In the genomic region with DNA sequence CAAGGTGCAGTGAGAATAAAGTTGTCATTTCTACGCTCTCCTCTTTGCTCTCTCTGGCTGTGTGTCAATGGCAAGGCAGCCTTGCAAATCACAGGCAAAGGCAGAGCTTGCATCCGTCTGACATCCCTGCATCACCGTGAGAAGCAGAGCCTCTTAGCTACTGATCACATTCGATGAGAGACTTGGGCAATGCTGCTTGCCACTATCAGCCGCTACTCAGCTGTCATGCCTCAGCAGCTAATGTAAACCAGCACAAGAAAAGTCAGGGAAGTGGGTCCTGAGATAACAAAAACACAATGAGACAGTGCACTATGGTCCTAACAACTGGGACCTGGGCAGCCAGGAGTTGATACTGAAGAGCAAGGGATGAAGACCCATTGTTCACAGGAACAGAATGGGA, we compare ENCODE assay signal across 21 mouse cellular contexts.
DNase-seq lines count a peak whose midpoint lies in the region; ATAC-seq and TF ChIP-seq lines count a peak whose summit lies in the region.
"Had no signal": no experiment of that assay in that cellular context is flagged by ENCODE, and none has a peak within 500 bp of the region (broad histone marks: within the 10 kb centered on the region; RNA-seq: fewer than 3 reads in every experiment).

No protein-coding gene starts in this region.

- H3K4me3 ChIP-seq in heart, adult 2 months, result no peak overlapping the region
- H3K4me3 ChIP-seq in kidney, embryonic 15.5 days (replicated peaks), result no peak overlapping the region
- no peak overlapping the region for H3K4me3 ChIP-seq in midbrain, embryonic 11.5 days (ENCODE audit: low read depth, low read length)
- H3K4me3 ChIP-seq in midbrain, embryonic 13.5 days (replicated peaks), result no peak overlapping the region
- H3K4me3 ChIP-seq: forebrain, embryonic 10.5 days; limb, embryonic 13.5 days; liver, embryonic 13.5 days; midbrain, embryonic 12.5 days; neural tube, embryonic 12.5 days had no signal

- peak overlapping the region; percentile 52 for H3K27ac ChIP-seq in heart, adult 2 months
- 0 out of 2 replicates have a peak overlapping the region, but pooled peaks have one; percentile 14 for H3K27ac ChIP-seq in kidney, embryonic 15.5 days
- H3K27ac ChIP-seq in midbrain, embryonic 11.5 days (ENCODE audit: low read depth, low read length), result no peak overlapping the region
- no peak overlapping the region for H3K27ac ChIP-seq in midbrain, embryonic 13.5 days
- H3K27ac ChIP-seq: forebrain, embryonic 10.5 days; hindbrain, embryonic 14.5 days; limb, embryonic 13.5 days; liver, embryonic 13.5 days; midbrain, embryonic 12.5 days; neural tube, embryonic 12.5 days had no signal

- ATAC-seq in kidney, embryonic 15.5 days (replicated peaks; ENCODE audit: low FRiP score), result no peak
- no peak for ATAC-seq in midbrain, embryonic 11.5 days (ENCODE audit: low FRiP score)
- no peak for ATAC-seq in midbrain, embryonic 13.5 days
- ATAC-seq: forebrain, postnatal 0 days had no signal

- WGBS in heart, adult 2 months, result 44% methylated on average over 5 of the region's 5 CpGs
- 60% methylated on average over 5 of the region's 5 CpGs for WGBS in kidney, embryonic 15.5 days
- WGBS in midbrain, embryonic 11.5 days, result 85% methylated on average over 5 of the region's 5 CpGs
- 81% methylated on average over 5 of the region's 5 CpGs for WGBS in midbrain, embryonic 13.5 days

- H3K36me3 ChIP-seq in heart, adult 2 months (ENCODE audit: control insufficient read depth, insufficient read depth, low read length), result 0 out of 2 replicates have a peak, but pooled peaks cover 2% of the 10 kb centered on the region
- no peaks in the 10 kb centered on the region for H3K36me3 ChIP-seq in kidney, embryonic 15.5 days
- H3K36me3 ChIP-seq in midbrain, embryonic 11.5 days (ENCODE audit: control insufficient read depth, insufficient read depth, low read length), result no peaks in the 10 kb centered on the region
- no peaks in the 10 kb centered on the region for H3K36me3 ChIP-seq in midbrain, embryonic 13.5 days
- H3K36me3 ChIP-seq: forebrain, embryonic 10.5 days; limb, embryonic 13.5 days; liver, embryonic 13.5 days; midbrain, embryonic 12.5 days; neural tube, embryonic 12.5 days had no signal

- intact Hi-C loops in heart, adult 2 months (cut with DNase I), result no loop called here

- no peak for DNase-seq in heart, adult 2 months
- DNase-seq in heart, adult 8-10 months (ENCODE audit: low spot score), result no peak
- no peak for DNase-seq in kidney, adult 8-10 months
- peak; percentile 66 for DNase-seq in midbrain, embryonic 11.5 days (ENCODE audit: low spot score, missing footprints)
- DNase-seq in lung, postnatal 25 days (ENCODE audit: low spot score), result peak; percentile 39
- DNase-seq: adrenal gland, postnatal 25 days; cerebellum, adult 11-12 months; cerebellum, postnatal 14 days; embryo, embryonic 11 days; forebrain, postnatal 0 days; kidney, adult 9 months; liver, embryonic 13.5 days; right cerebral cortex, postnatal 4 days had no signal

- H3K9ac ChIP-seq in heart, adult 2 months (ENCODE audit: low read depth, low read length), result no peak overlapping the region
- H3K9ac ChIP-seq in kidney, embryonic 15.5 days, result no peak overlapping the region
- H3K9ac ChIP-seq in midbrain, embryonic 11.5 days (ENCODE audit: low read length), result no peak overlapping the region
- no peak overlapping the region for H3K9ac ChIP-seq in midbrain, embryonic 13.5 days (replicated peaks)
- H3K9ac ChIP-seq: forebrain, postnatal 0 days; hindbrain, embryonic 14.5 days; limb, embryonic 13.5 days; liver, embryonic 13.5 days; midbrain, embryonic 12.5 days; neural tube, embryonic 12.5 days had no signal

- TF ChIP-seq POLR2A in heart, adult 2 months (IDR thresholded peaks at IDR 0.05; ENCODE audit: insufficient read depth, low read depth, low read length), result no peak

- H3K9me3 ChIP-seq in kidney, embryonic 15.5 days (replicated peaks), result no peaks in the 10 kb centered on the region
- H3K9me3 ChIP-seq in midbrain, embryonic 11.5 days (ENCODE audit: control insufficient read depth, low read length), result no peaks in the 10 kb centered on the region
- no peaks in the 10 kb centered on the region for H3K9me3 ChIP-seq in midbrain, embryonic 13.5 days
- H3K9me3 ChIP-seq: forebrain, embryonic 10.5 days; limb, embryonic 13.5 days; liver, embryonic 13.5 days; midbrain, embryonic 12.5 days; neural tube, embryonic 12.5 days had no signal

- TF ChIP-seq EP300 in heart, adult 2 months (IDR thresholded peaks at IDR 0.05; ENCODE audit: insufficient read depth, low read depth, low read length), result no peak

- no peak for TF ChIP-seq CTCF in heart, adult 2 months (IDR thresholded peaks at IDR 0.05)

- H3K27me3 ChIP-seq in heart, adult 2 months (ENCODE audit: control insufficient read depth, insufficient read depth, low read length), result no peaks in the 10 kb centered on the region
- no peaks in the 10 kb centered on the region for H3K27me3 ChIP-seq in kidney, embryonic 15.5 days
- H3K27me3 ChIP-seq in midbrain, embryonic 11.5 days (ENCODE audit: control insufficient read depth, insufficient read depth, low read length), result no peaks in the 10 kb centered on the region
- H3K27me3 ChIP-seq in midbrain, embryonic 13.5 days, result no peaks in the 10 kb centered on the region
- H3K27me3 ChIP-seq: CH12.LX; limb, embryonic 13.5 days; liver, embryonic 13.5 days; midbrain, embryonic 12.5 days; neural tube, embryonic 12.5 days had no signal

- no peak overlapping the region for H3K4me2 ChIP-seq in kidney, embryonic 15.5 days
- no peak overlapping the region for H3K4me2 ChIP-seq in midbrain, embryonic 11.5 days
- H3K4me2 ChIP-seq in midbrain, embryonic 13.5 days (replicated peaks), result no peak overlapping the region
- H3K4me2 ChIP-seq: hindbrain, embryonic 14.5 days; limb, embryonic 13.5 days; liver, embryonic 13.5 days; midbrain, embryonic 12.5 days; neural tube, embryonic 12.5 days had no signal

- H3K79me2 ChIP-seq in heart, adult 2 months (replicated peaks; ENCODE audit: control insufficient read depth, insufficient read depth, low read length), result no peaks in the 10 kb centered on the region

- peaks cover 17% of the 10 kb centered on the region for H3K4me1 ChIP-seq in heart, adult 2 months (ENCODE audit: control insufficient read depth, insufficient read depth, low read length)
- 0 out of 2 replicates have a peak, but pooled peaks cover 6% of the 10 kb centered on the region for H3K4me1 ChIP-seq in kidney, embryonic 15.5 days
- H3K4me1 ChIP-seq in midbrain, embryonic 11.5 days (ENCODE audit: control insufficient read depth, insufficient read depth, low read length), result no peaks in the 10 kb centered on the region
- H3K4me1 ChIP-seq in midbrain, embryonic 13.5 days (replicated peaks), result no peaks in the 10 kb centered on the region
- H3K4me1 ChIP-seq: forebrain, embryonic 10.5 days; limb, embryonic 13.5 days; liver, embryonic 13.5 days; midbrain, embryonic 12.5 days; neural tube, embryonic 12.5 days had no signal

Comparison
In these comparisons a context has a peak if more than half of its experiments do, and no peak if none do; other contexts are left out.
1. DNase-seq: peak in midbrain, embryonic 11.5 days (single experiment) and lung, postnatal 25 days (single experiment); none in heart, adult 2 months (0 of 2), heart, adult 8-10 months (single experiment) and kidney, adult 8-10 months (0 of 2).
2. H3K27ac ChIP-seq: peak in heart, adult 2 months (single experiment) and kidney, embryonic 15.5 days (single experiment); none in midbrain, embryonic 11.5 days (single experiment) and midbrain, embryonic 13.5 days (single experiment).